Mouse (Mus musculus): ENCODE data around the gene Tmem213.

DNA sequence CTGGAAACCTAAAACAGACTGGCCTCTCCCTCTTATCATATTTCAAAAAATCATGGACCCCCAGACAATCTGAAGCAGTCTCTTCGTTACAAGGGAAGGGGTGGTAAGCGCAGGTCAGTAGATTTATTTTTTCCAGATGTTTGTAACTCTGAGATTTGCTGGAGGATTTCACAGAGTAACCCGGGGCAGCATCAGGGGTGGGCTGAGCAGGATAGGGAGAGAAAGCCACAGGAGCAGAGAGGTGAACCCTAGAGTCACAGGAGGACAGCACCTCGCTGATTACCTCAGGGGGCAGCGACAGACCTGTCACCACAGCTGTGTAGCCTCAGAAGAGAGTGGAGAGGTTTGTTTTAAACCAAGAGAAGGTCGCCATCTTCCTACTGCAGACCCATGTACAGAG, 56.3 kb downstream of the Tmem213 start:
- TF ChIP-seq CTCF (IDR thresholded peaks at IDR 0.05; ENCODE audit: low read depth) (no peak), EP300 (IDR thresholded peaks at IDR 0.05; ENCODE audit: low read depth) (no peak)
